17 mouse cellular contexts compared by ENCODE assay signal in the genomic region with DNA sequence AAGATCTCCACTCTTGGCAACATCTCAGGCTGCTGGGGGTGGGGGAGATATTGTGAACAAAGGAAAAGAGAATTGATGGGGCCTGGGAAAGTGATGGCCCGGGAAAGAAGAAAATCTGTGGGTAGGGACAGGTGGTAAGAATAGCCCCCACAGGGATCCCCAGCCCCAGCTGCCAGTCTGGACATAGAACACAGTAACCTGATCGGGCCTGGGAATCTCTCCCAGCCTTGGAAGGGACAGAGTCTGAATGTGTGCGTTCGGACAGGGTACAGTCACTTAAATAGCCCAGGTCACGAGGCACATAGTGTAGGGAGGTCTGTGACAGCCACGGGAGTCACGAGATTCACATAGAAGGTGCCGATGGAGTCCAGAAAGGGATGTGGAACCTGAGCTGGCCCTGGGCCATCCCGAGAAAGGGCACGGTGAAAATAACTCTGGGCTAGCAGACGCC. TPM values are rescaled to one million over a fixed set of nuclear protein-coding genes. Genes with fewer than 3 reads are reported as not detected.
A peak's percentile ranks its signal among the peaks of the same experiment; 100 is the strongest.
DNase-seq lines count a peak whose midpoint lies in the region; ATAC-seq lines count a peak whose summit lies in the region.
"Had no signal": no experiment of that assay in that cellular context is flagged by ENCODE, and none has a peak within 500 bp of the region (broad histone marks: within the 10 kb centered on the region; RNA-seq: fewer than 3 reads in every experiment).

No protein-coding gene starts in this region.

- H3K4me2 ChIP-seq in embryonic facial prominence, embryonic 14.5 days (ENCODE audit: low read depth, low read length): no peak overlapping the region
- H3K4me2 ChIP-seq: midbrain, embryonic 13.5 days; neural tube, embryonic 12.5 days had no signal

- DNase-seq in cerebellum, adult 11-12 months: peak; percentile 23
- DNase-seq in cerebellum, postnatal 4 days (ENCODE audit: low spot score in 2 of 2): no peak
- peak; percentile 32 to 42 for DNase-seq in cerebellum, adult 18-20 months
- peak; percentile 34 for DNase-seq in embryonic facial prominence, embryonic 14.5 days (ENCODE audit: low spot score)
- DNase-seq in heart, postnatal 10 days: peak; percentile 9 to 37
- no peak for DNase-seq in embryo, embryonic 9.5 days (ENCODE audit: extremely low spot score)
- DNase-seq in thymus, postnatal 10 days (ENCODE audit: low spot score in 2 of 2): no peak
- DNase-seq in adrenal gland, postnatal 36 days: no peak
- DNase-seq: kidney, postnatal 14 days; lung, postnatal 36 days; thymus, postnatal 36 days had no signal

- WGBS in embryonic facial prominence, embryonic 14.5 days: 80% methylated on average over 11 of the region's 11 CpGs

- peak; percentile 67 for ATAC-seq in embryonic facial prominence, embryonic 14.5 days (ENCODE audit: low read depth)
- ATAC-seq: inflammation-experienced regulatory T-cells, adult 6 months; midbrain, embryonic 13.5 days; Patski had no signal

- intact Hi-C loops in heart, postnatal 10 days (cut with DNase I): no loop called here

- no peak overlapping the region for H3K4me3 ChIP-seq in embryonic facial prominence, embryonic 14.5 days (ENCODE audit: low read depth, low read length)
- H3K4me3 ChIP-seq: midbrain, embryonic 13.5 days; neural tube, embryonic 12.5 days had no signal

- H3K9me3 ChIP-seq in embryonic facial prominence, embryonic 14.5 days (ENCODE audit: control insufficient read depth, low read length): no peaks in the 10 kb centered on the region
- H3K9me3 ChIP-seq: midbrain, embryonic 13.5 days; neural tube, embryonic 12.5 days had no signal

- no peaks in the 10 kb centered on the region for H3K27me3 ChIP-seq in embryonic facial prominence, embryonic 14.5 days (replicated peaks; ENCODE audit: control insufficient read depth, insufficient read depth, low read length)
- H3K27me3 ChIP-seq: midbrain, embryonic 13.5 days; neural tube, embryonic 12.5 days had no signal

- H3K4me1 ChIP-seq in embryonic facial prominence, embryonic 14.5 days (ENCODE audit: control insufficient read depth, insufficient read depth, low read length): 0 out of 2 replicates have a peak, but pooled peaks cover 7% of the 10 kb centered on the region
- H3K4me1 ChIP-seq: midbrain, embryonic 13.5 days; neural tube, embryonic 12.5 days had no signal

- no peaks in the 10 kb centered on the region for H3K36me3 ChIP-seq in embryonic facial prominence, embryonic 14.5 days (ENCODE audit: control insufficient read depth, insufficient read depth, low read length)
- H3K36me3 ChIP-seq: midbrain, embryonic 13.5 days; neural tube, embryonic 12.5 days had no signal

- no peak overlapping the region for H3K9ac ChIP-seq in embryonic facial prominence, embryonic 14.5 days (ENCODE audit: low read depth, low read length)
- H3K9ac ChIP-seq: midbrain, embryonic 13.5 days; neural tube, embryonic 12.5 days had no signal

- H3K27ac ChIP-seq in embryonic facial prominence, embryonic 14.5 days (replicated peaks; ENCODE audit: low read depth, low read length): no peak overlapping the region
- H3K27ac ChIP-seq: midbrain, embryonic 13.5 days; neural tube, embryonic 12.5 days; stomach, postnatal 0 days had no signal

RNA-seq across cellular contexts. Expression of gene Nos1, which starts 21.3 kb away (rescaled TPM):
- polyA plus RNA-seq in embryonic facial prominence, embryonic 14.5 days (2014; fragmentation: Nextera tagmentation; extraction: Ambion mirVana): 1.1 and 2.5 TPM in 2 replicates
- total RNA-seq in heart, postnatal 10 days (2021): under 1 TPM; 0.15 to 0.17 TPM
- total RNA-seq in adrenal gland, postnatal 36 days (2021): under 1 TPM; 0.43 to 0.63 TPM
- total RNA-seq: hematopoietic stem cell, adult 5-6 weeks had no signal

Comparison
In these comparisons a context has a peak if more than half of its experiments do, and no peak if none do; other contexts are left out.
1. DNase-seq: peak in cerebellum, adult 11-12 months (single experiment), cerebellum, adult 18-20 months (2 of 2), embryonic facial prominence, embryonic 14.5 days (single experiment) and heart, postnatal 10 days (2 of 2); none in cerebellum, postnatal 4 days (0 of 2), embryo, embryonic 9.5 days (single experiment), thymus, postnatal 10 days (0 of 2) and adrenal gland, postnatal 36 days (0 of 2).